Mouse (Mus musculus) lung, postnatal 0 days (tissue): ENCODE measurements around the gene Zfp652.

Source experiments
- CTCF ChIP-seq: IDR thresholded peaks from 2 replicates; pipeline ENCODE4 v1.5.1; 2016; ENCODE audit warnings: antibody characterized with exemption, mild to moderate bottlenecking
- EP300 ChIP-seq: IDR thresholded peaks from 2 replicates; pipeline ENCODE4 v1.6.1; 2016; ENCODE audit warnings: antibody characterized with exemption, mild to moderate bottlenecking, control low read depth

GRCm38 (mm10) chr11:95770720-95771364 lies 58.4 kb downstream of the Zfp652 start:
- no peak for TF ChIP-seq EP300
- peak; percentile 67 for TF ChIP-seq CTCF
